Mouse (Mus musculus): ENCODE data around the gene Cobl.
A peak's percentile ranks its signal among the peaks of the same experiment; 100 is the strongest.

Cobl gene

DNA sequence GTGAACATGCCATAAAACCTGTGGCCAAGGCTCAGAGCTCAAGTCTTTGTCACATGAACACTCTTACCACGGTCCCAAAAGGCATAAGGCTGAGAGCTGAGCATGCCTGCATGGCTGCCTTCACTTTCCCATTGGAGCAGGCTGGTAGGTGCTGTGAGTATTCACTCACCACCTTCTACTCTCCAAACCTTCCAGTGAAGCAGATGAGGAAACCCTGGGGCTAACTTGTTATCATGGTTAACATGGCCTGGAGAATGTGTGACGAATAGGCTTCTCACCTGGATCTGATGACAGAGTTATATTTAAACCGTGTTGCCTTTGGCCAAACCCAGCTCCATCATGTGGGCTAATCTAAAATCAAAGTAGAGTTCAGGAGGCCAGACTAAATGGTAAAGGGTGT is 237.4 kb downstream of the Cobl start:
- no peak for DNase-seq (ENCODE audit: low spot score in 2 of 2)

GRCm38 (mm10) chr11:12219594-12220530 is 244.9 kb downstream of the Cobl start:
- DNase-seq (ENCODE audit: low spot score in 2 of 2), result no peak

DNA sequence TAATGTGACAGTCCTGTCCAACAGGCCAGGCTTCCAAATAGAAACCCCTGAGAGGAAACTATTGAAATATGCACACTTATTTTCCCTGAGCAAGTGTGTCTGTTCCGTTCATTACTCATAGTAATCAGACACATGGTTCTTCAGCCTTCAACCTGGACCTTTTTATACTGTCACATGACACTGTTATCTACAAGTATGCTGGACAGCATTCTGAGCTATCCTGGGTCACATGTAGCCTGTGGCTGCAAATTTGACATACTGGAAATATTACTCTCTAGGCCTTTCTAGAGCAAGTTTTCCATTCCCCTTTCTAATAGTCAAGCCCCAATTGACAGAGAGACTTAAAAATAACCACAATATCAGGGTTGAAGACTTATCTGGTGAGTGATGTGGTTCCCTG is 247.9 kb downstream of the Cobl start:
- no peak for DNase-seq (ENCODE audit: low spot score in 2 of 2)

DNA sequence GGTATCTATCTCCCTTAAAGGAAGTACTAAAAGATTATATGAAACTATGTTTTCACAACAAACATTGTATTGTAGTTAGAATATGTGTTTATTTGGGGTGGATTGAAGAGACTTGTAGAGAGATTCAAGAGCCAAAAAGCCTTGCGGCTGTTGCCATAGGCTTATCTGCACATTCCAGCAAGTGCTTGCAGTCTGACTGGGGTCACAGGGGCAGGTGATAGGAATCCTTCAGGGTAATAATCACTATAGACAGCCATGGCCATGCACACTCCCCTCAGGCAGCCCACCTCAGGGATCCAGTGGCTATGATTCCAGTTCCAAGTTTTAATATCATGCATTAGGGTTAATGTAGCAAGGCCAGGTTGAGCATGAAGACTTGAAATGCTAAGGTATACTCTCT is 249.2 kb downstream of the Cobl start:
- no peak for DNase-seq (ENCODE audit: low spot score in 2 of 2)

- no peak for DNase-seq (ENCODE audit: low spot score in 2 of 2)
Measured at GRCm38 (mm10) chr11:12208574-12208973, 256.2 kb downstream of the Cobl start.

DNA sequence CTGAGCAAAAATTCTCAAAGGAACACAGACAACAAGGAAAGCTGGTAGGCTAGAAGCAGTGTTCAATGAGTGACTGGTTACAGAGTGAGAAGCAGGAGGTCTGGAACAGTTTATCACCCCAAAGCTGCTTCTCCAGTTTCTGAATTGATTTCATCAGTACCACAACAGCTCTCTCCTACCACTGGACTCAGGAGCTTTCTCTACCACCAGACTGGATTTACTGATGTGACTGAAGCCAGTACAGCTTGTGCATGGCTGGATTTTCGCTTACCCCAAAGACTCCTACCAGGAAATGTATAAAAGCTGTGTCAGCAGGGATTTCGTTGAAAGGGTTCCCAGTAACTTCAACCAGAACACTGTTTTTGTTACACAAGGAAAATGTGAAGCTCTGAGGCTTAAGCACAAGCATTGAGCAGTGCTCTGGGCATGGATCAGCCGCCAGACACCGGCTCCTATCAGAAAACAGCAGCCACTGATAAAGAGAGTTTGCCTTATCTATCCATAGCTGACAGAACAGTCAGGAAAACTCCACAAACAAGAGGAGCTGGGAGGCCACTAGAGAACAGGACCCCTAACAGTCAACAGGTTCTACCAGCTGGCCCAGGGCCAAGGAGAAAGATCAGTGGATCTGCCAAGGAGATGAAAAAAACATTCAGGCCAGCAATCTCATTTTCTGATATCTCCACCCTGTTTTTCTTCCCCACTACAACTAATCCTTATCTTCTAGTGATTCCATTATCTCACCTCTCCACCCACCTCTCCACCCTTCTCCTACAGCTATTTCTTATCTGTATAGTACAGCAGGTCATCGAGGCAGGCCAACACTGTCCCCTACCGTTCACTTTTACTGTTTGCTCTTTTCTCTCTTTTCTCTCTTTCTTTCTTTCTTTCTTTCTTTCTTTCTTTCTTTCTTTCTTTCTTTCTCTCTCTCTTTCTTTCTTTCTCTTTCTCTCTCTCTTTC is 259.3 kb downstream of the Cobl start:
- peak; percentile 3 to 27 for DNase-seq (ENCODE audit: low spot score in 2 of 2)

DNA sequence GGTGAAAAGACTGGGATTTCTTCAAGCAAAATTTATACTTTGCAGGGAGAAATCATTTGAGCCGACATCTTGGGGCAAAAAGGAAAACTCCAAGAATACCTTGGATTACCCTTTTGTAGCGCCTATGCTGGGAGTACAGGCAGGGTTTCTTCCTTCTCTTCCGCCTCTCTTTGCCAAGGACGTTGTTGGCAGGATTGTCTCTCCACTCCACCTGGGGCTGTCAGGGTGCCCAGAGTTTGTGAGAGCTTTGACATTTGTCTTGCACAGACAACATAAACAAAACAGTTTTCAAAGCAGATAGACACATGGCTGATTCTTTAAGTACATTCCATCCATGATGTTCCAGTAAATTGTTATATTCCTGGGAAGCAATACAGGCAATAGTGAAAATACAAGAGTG is 265.3 kb downstream of the Cobl start:
- no peak for DNase-seq (ENCODE audit: low spot score in 2 of 2)

DNA sequence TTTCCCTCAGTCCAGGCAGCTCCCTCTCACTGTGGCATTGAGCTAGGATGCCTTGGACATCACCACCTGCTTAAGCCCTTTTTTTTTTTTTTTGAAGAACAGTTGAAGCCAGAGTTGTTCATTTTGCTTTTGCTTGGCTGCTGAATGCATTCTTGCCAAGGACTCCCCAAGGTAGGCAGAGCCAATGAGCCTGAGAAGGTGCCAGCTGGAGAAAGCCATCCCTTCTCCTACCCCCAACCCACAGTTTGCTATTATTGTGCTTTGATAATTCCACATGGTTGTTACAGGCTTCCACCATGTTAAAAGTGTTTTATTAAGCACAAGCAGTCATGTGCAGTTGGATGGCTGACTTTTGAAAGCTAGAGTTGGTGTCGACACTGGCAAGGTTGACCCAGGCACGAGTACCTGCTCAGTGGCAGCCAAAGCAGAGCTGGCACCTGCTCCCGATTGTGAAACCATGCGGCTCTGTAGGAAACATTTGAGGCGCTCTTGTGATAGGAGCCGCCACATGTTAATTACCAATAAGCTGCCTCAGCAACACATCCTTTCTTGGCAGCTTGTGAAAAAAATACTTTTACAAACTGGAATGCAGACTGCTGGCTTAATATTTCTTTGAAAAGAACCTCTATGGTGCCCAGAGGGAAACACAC is 265.9 kb downstream of the Cobl start:
- DNase-seq (ENCODE audit: low spot score in 2 of 2), result peak; percentile 8 to 43

DNA sequence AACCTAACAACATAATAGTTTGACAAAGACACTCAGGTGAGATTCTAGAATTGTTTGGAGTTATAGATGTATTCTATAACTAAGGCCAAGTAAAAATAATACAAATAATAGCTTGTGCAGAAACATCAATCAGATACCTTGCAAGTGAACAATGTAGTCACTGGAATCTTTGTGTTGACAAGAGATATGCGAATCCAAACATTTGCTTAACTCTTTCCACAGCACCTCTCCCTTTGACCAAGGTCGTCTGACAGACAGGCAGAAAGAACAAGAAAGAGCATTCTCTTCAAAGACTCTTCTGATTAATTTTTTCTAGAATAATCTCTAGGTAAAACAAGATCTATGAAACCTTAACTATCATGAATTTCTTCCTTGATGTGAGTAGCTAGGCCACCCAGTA is 266.7 kb downstream of the Cobl start:
- DNase-seq (ENCODE audit: low spot score in 2 of 2), result no peak

DNA sequence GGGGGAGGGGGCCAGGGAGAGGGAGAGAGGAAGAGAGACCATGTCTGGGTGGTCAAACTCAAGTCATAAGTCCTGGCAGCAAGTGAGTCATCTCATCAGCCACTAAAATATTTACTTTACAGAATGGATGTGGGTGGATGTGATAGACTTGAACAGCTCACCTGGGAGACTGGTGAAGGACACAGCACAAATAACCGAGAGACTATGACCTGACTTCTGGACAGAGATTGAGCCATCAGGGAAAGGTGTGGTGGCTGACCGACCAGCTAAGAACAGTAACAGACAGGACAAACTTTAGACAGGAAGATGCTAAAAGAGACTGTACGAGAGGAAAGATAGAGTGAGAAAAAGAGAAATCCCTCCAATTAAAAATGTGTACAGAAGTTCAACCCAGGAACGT is 267.2 kb downstream of the Cobl start:
- no peak for DNase-seq (ENCODE audit: low spot score in 2 of 2)

- no peak for DNase-seq (ENCODE audit: low spot score in 2 of 2)
Measured at GRCm38 (mm10) chr11:12195390-12195789, 269.4 kb downstream of the Cobl start.

DNA sequence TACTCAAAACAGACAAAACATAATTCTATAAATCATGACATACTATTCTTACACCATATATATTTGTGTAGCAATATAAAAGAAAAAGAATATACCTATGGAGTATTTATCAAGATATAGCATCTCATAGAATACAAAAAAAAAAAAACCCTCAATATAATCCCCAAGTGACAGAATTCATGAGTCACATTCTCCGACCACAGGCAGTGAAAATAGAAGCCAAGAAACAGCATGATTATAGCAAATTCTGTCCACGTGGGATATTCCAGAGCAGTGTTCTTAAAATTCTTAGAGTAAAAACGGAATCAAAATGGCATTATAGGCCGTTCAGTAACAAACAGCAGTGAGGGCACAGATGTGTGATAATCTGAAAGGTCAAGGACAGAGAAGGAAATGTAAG is 271.4 kb downstream of the Cobl start:
- DNase-seq (ENCODE audit: low spot score in 2 of 2), result no peak

DNA sequence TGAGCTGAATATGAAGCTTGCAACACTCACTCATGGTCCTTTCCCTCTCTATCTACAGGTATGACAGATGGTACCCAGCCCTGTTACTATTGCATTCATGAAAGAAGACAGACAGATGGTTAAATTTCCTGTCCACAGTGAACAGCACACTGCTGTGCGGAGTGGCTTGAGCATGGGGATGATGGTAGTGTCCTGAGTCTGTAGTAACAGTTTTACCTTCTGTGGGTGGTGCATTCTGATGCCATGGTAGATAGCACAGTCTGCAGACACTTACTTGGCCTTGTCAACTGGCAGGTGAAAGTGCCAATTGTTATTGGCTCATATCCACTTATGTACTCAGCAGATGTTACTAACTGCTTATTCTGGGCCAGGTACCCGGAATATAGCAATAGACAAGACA is 273.4 kb downstream of the Cobl start:
- no peak for DNase-seq (ENCODE audit: low spot score in 2 of 2)

DNA sequence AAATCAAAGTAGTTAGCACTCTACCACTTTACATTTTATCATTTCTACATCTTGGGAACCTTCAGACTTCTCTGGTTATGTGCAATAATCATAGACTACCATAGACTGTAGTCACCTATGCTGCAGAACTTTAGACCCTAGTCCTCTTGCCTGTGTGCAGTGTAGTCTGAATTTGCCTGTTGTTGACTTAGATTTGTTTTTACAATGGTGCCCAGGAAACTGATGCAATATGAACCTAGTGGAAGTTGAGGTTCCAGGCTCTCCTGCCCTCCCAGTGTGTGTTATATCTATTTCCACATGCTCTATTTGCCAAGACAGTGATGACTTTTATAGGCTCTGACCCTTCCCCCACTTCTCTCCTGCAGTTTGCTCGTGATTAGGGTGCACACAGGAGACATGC is 274.3 kb downstream of the Cobl start:
- no peak for DNase-seq (ENCODE audit: low spot score in 2 of 2)
